8 mouse cellular contexts compared by ENCODE assay signal in genomic region chr2:84727172-84727858, GRCm38 (mm10). TPM values are rescaled to one million over a fixed set of nuclear protein-coding genes. Genes with fewer than 3 reads are reported as not detected.
DNase-seq lines count a peak whose midpoint lies in the region; ATAC-seq and TF ChIP-seq lines count a peak whose summit lies in the region.

Clp1 (minus strand) TSS chr2:84727350.

- peaks cover 11% of the 10 kb centered on the region; the same call in 1 of the 2 replicates for H3K4me1 ChIP-seq in embryonic facial prominence, embryonic 14.5 days (ENCODE audit: control insufficient read depth, insufficient read depth, low read length)
- peaks cover 6% of the 10 kb centered on the region for H3K4me1 ChIP-seq in heart, adult 2 months (ENCODE audit: control insufficient read depth, insufficient read depth, low read length)
- peaks cover 18% of the 10 kb centered on the region for H3K4me1 ChIP-seq in limb, embryonic 13.5 days
- peaks cover 28% of the 10 kb centered on the region for H3K4me1 ChIP-seq in midbrain, embryonic 16.5 days (ENCODE audit: control insufficient read depth, insufficient read depth, low read length)

- peak within 1 kb of the TSS; percentile 61 for H3K4me3 ChIP-seq in embryonic facial prominence, embryonic 14.5 days (ENCODE audit: low read depth, low read length)
- H3K4me3 ChIP-seq in heart, adult 2 months = peak within 1 kb of the TSS; percentile 72
- H3K4me3 ChIP-seq in limb, embryonic 13.5 days = peak within 1 kb of the TSS; percentile 67
- peak within 1 kb of the TSS; percentile 59 for H3K4me3 ChIP-seq in midbrain, embryonic 16.5 days (ENCODE audit: low read depth, low read length)

- peak; percentile 93 for TF ChIP-seq POLR2A in heart, adult 2 months (IDR thresholded peaks at IDR 0.05; ENCODE audit: insufficient read depth, low read depth, low read length)

- peak within 1 kb of the TSS; percentile 70 for H3K9ac ChIP-seq in embryonic facial prominence, embryonic 14.5 days (ENCODE audit: low read depth, low read length)
- H3K9ac ChIP-seq in heart, adult 2 months (ENCODE audit: low read depth, low read length) = peak within 1 kb of the TSS; percentile 71
- peak within 1 kb of the TSS; percentile 73 for H3K9ac ChIP-seq in limb, embryonic 13.5 days
- peak within 1 kb of the TSS; percentile 65 for H3K9ac ChIP-seq in midbrain, embryonic 16.5 days (ENCODE audit: low read depth, low read length)

- TF ChIP-seq CTCF in heart, adult 2 months (IDR thresholded peaks at IDR 0.05) = no peak; the same call in 1 of the 2 replicates

- peaks cover 26% of the 10 kb centered on the region for H3K36me3 ChIP-seq in embryonic facial prominence, embryonic 14.5 days (ENCODE audit: control insufficient read depth, insufficient read depth, low read length)
- H3K36me3 ChIP-seq in heart, adult 2 months (ENCODE audit: control insufficient read depth, insufficient read depth, low read length) = peaks cover 12% of the 10 kb centered on the region
- H3K36me3 ChIP-seq in limb, embryonic 13.5 days = peaks cover 24% of the 10 kb centered on the region
- H3K36me3 ChIP-seq in midbrain, embryonic 16.5 days (ENCODE audit: control insufficient read depth, insufficient read depth, low read length) = peaks cover 8% of the 10 kb centered on the region

- peak within 1 kb of the TSS; percentile 87 for H3K27ac ChIP-seq in embryonic facial prominence, embryonic 14.5 days (replicated peaks; ENCODE audit: low read depth, low read length)
- peak within 1 kb of the TSS; percentile 88 for H3K27ac ChIP-seq in heart, adult 2 months
- peak within 1 kb of the TSS; percentile 80 for H3K27ac ChIP-seq in limb, embryonic 13.5 days
- peak within 1 kb of the TSS; percentile 82 for H3K27ac ChIP-seq in midbrain, embryonic 16.5 days (ENCODE audit: low read length)

- no peaks in the 10 kb centered on the region; the same call in 1 of the 2 replicates for H3K79me2 ChIP-seq in heart, adult 2 months (replicated peaks; ENCODE audit: control insufficient read depth, insufficient read depth, low read length)

- WGBS in embryonic facial prominence, embryonic 14.5 days = under 1% methylated on average over 39 of the region's 39 CpGs
- under 1% methylated on average over 39 of the region's 39 CpGs for WGBS in heart, adult 2 months
- under 1% methylated on average over 39 of the region's 39 CpGs for WGBS in limb, embryonic 13.5 days
- under 1% methylated on average over 39 of the region's 39 CpGs for WGBS in midbrain, embryonic 16.5 days

- H3K9me3 ChIP-seq in embryonic facial prominence, embryonic 14.5 days (ENCODE audit: control insufficient read depth, low read length) = no peaks in the 10 kb centered on the region
- H3K9me3 ChIP-seq in limb, embryonic 13.5 days = no peaks in the 10 kb centered on the region
- H3K9me3 ChIP-seq in midbrain, embryonic 16.5 days (replicated peaks; ENCODE audit: control insufficient read depth, low read length, poor library complexity, severe bottlenecking) = no peaks in the 10 kb centered on the region

- TF ChIP-seq EP300 in heart, adult 2 months (IDR thresholded peaks at IDR 0.05; ENCODE audit: insufficient read depth, low read depth, low read length) = 0 out of 2 replicates have a peak, but pooled peaks have one; percentile 36

- peak; percentile 100 for DNase-seq in 3T3-L1 (ENCODE audit: low read depth, low spot score)
- DNase-seq in adrenal gland, postnatal 4 days (ENCODE audit: low spot score in 2 of 2) = peak; percentile 78 to 91
- peak; percentile 99 for DNase-seq in embryonic facial prominence, embryonic 14.5 days (ENCODE audit: low spot score)
- DNase-seq in heart, adult 2 months = peak; percentile 95 to 98
- DNase-seq in kidney, adult 8-10 months = peak; percentile 97 to 98
- peak; percentile 92 to 98 for DNase-seq in spleen, postnatal 10 days (ENCODE audit: low spot score in 2 of 2)

- peak; percentile 97 for ATAC-seq in embryonic facial prominence, embryonic 14.5 days (ENCODE audit: low read depth)
- peak; percentile 97 for ATAC-seq in limb, embryonic 13.5 days (ENCODE audit: low FRiP score, low read depth)
- ATAC-seq in midbrain, embryonic 16.5 days = peak; percentile 96

- intact Hi-C loops in heart, adult 2 months (cut with DNase I) = loop anchor here (1.0 to 5.0 kb wide), 2 partner anchors 11 to 310 kb away; partner anchors contain the start of genes P2rx3 and Ssrp1

- peak within 1 kb of the TSS; percentile 63 for H3K4me2 ChIP-seq in embryonic facial prominence, embryonic 14.5 days (ENCODE audit: low read depth, low read length)
- H3K4me2 ChIP-seq in limb, embryonic 13.5 days (replicated peaks) = peak within 1 kb of the TSS; percentile 91
- peak within 1 kb of the TSS; percentile 83 for H3K4me2 ChIP-seq in midbrain, embryonic 16.5 days (ENCODE audit: low read length)

- no peaks in the 10 kb centered on the region for H3K27me3 ChIP-seq in embryonic facial prominence, embryonic 14.5 days (replicated peaks; ENCODE audit: control insufficient read depth, insufficient read depth, low read length)
- no peaks in the 10 kb centered on the region for H3K27me3 ChIP-seq in heart, adult 2 months (ENCODE audit: control insufficient read depth, insufficient read depth, low read length)
- no peaks in the 10 kb centered on the region for H3K27me3 ChIP-seq in limb, embryonic 13.5 days
- H3K27me3 ChIP-seq in midbrain, embryonic 16.5 days (ENCODE audit: control insufficient read depth, insufficient read depth, low read depth, low read length) = no peaks in the 10 kb centered on the region

RNA-seq across cellular contexts. Expression of gene Clp1, which starts in this region (rescaled TPM):
- 10 to 100 TPM; 13.0 to 15.2 TPM for total RNA-seq in adrenal gland, postnatal 4 days (2021)
- 22.6 and 24.2 TPM in 2 replicates for polyA plus RNA-seq in embryonic facial prominence, embryonic 14.5 days (2014; fragmentation: Nextera tagmentation; extraction: Ambion mirVana)
- total RNA-seq in heart, adult 2 months (2021) = 1 to 10 TPM; 4.0 to 4.6 TPM
- 3.5 and 7.4 TPM in 2 replicates for polyA plus RNA-seq in heart, adult 2 months (2012; rRNA removed)
- 39.7 and 41.0 TPM in 2 replicates for polyA plus RNA-seq in limb, embryonic 13.5 days (2015; fragmentation: Nextera tagmentation; extraction: Ambion mirVana)
- 20.1 and 23.0 TPM in 2 replicates for polyA plus RNA-seq in midbrain, embryonic 16.5 days (2015; fragmentation: Nextera tagmentation; extraction: Ambion mirVana)

Comparison
In these comparisons a context has a peak if more than half of its experiments do, and no peak if none do; other contexts are left out.
1. Peak in every context shown above with its lines: DNase-seq, ATAC-seq, H3K4me3 ChIP-seq and H3K27ac ChIP-seq.